Mouse (Mus musculus): Measurements from ENCODE around the gene Hif3a.
A peak's percentile ranks its signal among the peaks of the same experiment; 100 is the strongest.

Hif3a gene

DNA sequence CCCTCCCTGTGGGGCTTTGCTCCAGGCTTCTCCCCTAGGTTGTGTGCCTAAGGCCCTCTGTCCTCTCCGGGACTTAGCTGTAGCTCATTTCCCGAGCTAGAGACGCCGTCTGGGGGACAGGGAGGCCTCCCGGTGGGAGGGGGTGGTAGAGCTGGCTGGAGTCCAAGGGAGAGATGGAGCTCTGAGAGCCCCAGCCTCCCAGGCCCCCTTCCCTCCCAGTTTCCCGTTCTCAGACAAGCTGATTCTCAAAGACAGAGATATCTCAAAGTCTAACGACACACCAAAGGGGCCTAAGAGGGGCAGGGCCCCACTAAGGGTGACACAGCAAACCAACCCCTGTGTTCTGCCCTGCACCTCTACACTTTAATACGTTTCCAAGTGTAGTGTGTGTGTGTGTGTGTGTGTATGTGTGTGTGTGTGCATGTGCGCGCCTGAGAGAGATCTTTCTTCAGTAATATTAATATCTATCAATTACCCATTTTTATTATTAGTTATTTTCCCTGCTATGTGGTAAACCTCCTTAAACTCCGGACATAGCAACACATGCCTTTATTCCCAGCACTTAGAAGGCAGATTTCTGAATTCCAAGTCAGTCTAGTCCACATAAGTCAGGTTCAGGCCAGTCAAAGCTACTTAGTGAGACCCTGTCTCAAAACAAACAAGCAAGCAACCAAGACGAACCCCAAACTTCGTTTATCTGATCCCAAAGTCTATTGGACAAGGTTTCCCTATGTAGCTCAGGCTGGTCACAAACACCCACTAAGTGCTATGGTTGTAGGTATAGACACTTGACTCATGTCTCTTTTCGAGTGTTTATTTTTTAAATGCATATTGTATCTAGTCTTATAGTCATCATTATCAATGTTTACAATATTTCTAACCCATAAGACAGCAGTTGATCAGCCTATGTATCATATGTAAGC, 5.4 kb downstream of the Hif3a start:
- DNase-seq (ENCODE audit: low spot score), result peak; percentile 73

DNA sequence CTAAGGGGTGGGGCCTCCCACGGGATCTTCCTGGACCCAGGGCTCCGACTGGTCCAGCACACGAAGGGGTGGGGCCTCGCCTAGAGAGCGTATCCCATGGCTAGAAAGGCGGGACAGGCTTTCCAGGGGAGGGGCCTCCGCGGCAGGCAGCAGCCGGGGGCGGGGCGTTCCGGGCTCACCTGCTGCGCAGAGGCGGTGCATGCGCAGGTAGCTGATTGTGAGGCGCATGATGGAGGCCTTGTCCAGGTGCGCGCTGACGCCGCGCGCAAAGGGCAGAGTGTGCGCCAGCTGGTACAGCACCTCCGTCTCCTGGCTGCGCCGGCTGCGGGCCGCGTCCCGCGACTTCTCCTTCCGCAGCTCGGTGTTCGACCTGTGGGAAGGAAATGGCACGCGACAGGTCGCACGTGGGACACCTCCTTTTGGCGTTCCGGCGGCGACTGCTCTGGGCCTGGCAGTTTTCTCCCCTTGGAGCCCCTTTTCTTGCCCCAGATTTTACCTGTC, 6.1 kb downstream of the Hif3a start:
- DNase-seq (ENCODE audit: low spot score), result peak; percentile 92

DNA sequence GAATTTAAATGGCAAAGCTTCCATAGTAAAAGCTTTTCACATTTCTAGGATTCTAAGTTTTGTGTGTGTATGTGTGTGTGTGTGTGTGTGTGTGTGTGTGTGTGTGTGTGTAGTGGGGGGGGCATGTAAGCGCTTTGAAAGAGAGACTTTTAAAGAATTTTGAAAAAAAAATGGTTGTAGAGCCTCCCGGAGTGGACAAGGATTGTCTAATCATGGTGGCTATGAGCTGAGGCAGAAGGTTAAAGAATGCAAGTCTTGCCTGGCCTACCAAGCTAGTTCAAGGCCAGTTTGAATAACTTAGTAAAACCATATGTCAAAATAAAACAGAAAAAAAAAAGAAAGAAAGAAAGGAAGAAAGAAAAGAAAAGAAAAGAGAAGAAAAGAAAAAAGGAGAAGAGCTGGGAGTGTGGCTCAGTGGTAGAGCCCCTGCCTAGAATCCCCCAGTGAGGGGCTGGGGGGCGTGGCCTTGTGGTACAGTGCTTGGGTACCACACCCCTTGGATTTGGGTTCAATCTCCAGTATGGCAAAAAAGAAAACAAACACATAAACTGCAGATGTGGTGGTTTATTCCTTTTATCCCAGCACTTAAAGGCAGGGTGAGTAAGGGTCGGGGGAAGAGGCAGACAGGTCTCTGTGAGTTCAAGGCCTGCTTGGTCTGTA, 6.8 kb downstream of the Hif3a start:
- DNase-seq (ENCODE audit: low spot score), result no peak

DNA sequence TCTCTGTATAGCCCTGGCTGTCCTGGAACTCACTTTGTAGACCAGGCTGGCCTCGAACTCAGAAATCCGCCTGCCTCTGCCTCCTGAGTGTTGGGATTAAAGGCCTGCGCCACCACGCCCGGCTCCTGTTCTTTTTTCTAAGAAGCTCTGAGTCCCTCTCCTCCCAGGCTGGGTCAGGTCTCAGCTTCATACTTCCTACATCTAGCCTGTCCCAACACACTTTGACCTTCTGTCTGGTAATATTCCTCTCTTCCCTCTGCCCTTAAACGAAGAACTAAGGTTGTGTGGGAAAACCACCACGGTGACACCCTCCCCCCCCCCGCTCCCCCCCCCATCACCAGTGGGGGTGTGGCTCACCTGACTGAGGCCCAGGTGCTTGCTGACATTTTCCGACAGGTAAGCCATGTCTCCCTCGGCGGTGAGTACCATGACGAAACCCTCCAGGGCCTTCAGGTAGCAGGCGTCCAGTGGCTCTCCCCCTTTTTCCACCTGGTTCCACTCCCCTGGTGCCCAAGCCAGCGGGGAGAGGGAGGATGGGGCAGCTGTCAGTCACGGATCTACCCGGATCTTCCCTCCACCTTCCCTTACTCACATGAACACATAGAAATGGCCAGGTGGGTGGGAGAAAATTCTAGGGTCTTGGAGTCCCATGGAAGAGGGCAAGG, 7.8 kb downstream of the Hif3a start:
- no peak for DNase-seq (ENCODE audit: low spot score)

DNA sequence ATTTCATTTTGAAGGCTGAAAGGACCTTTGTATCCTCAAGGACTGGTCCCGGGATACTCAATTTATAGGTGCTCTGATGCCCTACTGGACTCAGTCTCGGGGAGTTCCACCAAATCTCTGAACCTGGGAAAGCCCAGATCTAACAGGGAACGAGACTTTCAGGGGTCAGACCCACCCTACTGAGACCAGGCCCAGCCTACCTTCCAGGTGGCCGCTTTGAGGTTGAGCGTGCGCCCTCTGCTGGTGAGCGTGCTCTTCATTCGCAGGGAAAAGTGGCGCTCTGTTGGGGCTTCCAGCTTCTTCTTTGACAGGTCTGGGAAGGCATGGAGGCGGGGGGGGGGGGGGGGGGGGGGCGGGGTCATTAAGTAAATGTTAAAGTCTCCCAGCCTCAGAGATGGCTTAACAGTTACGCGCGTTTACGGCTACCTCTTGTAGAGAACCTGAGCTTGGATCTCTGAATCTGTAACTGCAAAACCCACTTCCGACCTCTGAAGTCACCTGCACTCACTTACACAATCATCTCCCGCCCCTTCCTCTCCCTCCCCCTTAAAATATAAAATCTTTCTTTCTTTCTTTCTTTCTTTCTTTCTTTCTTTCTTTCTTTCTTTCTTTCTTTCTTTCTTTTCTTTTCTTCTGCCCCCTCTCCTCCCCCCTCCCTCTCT, 11.2 kb downstream of the Hif3a start:
- peak; percentile 80 for DNase-seq (ENCODE audit: low spot score)

DNA sequence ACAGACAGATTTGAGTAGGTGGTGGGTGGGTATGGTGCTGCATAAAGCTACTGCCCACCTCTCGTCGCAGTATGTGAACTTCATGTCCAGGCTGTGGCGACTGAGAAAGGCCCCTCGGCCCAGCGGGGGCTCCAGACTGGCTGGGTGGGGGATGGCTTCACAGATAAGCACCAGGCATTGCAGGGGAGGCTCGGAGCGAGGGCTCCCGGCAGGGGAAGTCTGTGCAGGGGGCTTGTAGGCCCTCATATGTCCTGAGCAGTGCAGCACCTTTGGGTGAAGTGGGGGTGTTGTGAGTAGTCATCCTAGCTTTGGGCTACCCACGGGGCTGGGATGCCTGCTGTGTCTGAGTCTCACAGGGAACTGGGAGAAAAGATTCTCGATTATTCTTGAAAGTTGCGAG, 11.7 kb downstream of the Hif3a start:
- DNase-seq (ENCODE audit: low spot score), result no peak

DNA sequence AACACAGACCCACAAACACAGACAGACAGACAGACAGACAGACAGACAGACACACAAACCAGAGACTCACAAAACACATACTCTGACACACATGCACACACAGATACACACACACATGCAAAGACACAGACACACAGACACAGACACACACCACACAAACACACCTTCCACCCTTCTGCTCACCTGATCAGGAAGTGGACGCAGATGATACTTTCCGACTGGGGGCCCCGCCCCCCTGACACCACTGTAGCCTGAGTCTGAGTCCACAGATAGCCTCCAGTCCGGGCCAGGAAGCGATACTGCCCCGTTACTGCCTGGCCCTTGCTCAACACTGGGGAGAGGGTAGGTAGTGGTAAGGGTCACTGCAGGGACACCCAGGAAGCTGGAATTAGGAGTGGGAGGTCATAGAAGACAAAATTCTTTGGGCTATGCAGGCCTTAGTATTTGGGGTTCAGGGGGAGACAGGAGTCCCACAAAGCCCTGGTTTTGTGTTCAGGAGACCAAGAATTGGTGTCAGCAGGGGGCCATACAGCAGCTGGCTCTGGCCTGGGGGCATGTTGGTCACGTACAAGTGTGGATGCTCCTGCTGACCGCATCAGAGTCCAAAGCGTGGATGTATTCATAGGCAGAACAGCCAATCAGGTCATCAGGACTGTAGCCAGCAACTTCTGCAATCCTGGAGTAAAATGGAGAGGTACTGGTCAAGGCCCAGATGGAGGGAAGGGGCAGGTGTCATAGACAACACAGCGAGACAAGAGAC, 13.6 kb downstream of the Hif3a start:
- no peak for DNase-seq (ENCODE audit: low spot score)

DNA sequence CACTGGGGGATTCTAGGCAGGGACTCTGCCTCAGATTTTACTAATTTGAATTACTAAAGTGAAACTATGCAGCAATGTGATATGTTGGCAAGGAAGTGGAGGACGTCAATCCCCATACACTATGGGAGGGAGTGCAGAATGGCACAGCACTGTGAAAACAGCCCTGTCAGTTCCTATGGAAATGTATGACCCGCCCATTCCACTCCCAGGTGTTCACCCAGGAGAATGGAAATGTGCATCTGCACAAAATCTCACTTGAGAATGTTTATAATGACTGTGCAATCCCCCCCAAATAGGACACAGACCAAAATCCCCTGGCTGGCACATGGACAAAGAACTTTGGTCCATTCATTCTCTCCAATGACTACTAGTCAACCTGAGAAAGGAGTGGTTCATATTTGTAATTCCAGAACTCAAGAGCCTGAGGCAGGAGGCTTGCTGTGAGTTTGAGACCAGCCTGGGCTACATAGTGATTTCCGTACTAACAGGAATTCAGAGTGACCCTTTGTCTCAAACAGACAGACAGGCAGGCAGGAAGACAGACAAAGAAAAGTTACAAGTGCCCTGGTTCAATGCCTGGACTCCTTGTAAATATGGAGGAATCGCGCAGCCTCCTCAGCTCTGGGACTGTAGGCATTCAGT, 15.1 kb downstream of the Hif3a start:
- no peak for DNase-seq (ENCODE audit: low spot score)

DNA sequence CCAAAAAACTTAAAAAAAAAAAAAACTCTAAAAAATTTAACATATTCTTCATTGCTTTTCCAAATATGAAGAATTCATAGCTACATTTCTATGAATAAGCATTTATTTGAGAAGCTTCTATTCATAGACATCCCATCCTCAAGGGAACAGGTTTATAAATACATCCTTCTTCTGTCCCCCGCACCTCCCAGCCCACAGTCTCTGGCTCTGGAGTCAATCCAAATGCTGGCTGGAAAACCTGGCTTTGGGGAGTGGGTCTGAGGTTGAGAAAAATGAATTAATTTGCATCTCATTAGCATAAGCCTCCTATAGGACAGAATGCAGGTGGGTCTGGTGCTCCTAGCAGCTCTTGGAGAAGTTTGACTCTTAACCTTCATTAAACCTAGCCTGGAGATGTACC, 16.5 kb downstream of the Hif3a start:
- no peak for DNase-seq (ENCODE audit: low spot score)

DNA sequence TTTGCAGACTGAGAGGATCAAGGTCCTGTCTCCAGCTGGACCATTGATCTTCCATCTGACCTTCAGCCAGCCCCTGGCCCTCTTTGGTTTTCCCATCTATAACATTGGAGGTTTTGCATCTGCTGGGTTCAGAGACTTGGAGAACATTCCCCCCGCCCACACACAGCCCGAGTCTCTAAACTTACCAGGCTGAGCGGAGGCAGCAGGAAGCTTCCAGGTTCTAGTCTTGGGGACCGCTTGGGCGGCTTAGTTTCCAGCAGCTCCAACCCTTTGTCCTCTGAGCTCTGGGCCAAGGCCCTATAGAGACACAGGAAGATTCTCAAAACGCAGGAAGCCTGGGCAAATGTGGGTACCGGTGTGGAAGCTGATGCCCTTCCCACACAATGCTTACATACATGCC, 22.9 kb downstream of the Hif3a start:
- DNase-seq (ENCODE audit: low spot score), result no peak

DNA sequence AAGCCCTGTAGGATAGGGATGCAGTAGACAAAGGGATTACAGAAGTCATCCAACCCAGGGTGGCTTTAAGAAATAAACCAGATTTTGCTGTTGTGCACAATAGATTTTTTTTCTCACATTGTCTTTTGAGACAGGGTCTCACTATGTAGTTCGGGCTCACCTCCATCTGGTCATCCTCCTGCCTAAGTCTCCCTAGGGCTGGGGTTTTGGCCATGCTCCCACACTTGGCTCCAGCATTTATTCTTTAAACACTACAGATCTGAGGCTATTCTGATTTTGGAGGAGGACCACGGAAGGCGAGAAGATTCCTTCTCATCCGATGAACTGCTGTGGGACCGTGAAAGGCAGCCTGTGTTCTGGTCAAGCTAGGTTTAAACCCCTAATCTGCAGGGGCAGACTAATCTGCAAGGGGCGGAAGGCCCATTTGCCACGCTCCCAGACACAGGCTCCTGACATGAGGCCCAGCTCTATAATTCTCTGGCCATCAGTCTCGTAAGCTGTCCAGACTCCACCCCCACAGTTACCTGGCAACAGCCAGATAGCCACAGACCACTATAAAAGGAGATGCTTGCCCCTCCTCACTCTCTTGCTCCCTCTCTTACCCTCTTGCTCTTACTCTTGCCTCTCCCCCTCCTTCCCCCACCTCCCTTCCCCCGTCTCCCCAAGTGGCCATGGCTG, 24.1 kb downstream of the Hif3a start:
- DNase-seq (ENCODE audit: low spot score), result no peak

DNA sequence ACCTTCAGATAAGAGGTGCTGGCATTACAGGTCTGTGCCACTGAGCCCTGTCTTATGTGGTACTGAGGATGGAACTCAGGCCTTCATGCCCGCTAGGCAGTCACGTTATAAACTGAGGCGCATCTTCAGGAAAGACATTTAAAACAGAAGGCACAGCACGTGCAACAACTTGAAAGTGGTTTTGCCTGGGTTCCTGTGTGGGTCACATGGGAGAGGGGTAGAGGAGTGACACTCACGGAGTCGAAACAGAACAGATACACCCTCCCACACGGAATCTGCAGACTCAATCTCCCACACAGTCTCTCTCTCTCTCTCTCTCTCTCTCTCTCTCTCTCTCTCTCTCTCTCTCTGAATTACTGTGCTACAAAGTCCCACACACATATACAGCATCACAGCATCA, 32.0 kb downstream of the Hif3a start:
- DNase-seq (ENCODE audit: low spot score), result no peak

DNA sequence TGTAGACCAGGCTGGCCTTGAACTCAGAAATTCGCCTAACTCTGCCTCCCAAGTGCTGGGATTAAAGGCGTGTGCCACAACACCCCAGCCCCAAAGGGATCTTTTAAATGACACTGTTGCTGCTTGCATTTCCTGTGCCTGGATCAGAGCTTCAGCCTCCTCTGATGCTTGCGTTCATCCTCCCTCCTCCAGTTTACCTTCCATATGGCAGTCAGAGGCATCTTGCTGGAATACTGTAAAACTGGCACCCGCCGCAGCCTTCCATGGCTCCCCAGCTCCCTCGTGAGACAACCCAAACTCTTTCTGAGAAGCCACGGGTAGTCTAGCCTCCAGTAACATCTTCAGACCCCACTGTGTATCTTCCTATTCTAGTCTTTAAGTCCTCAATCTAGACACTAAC, 33.3 kb downstream of the Hif3a start:
- DNase-seq (ENCODE audit: low spot score), result no peak

DNA sequence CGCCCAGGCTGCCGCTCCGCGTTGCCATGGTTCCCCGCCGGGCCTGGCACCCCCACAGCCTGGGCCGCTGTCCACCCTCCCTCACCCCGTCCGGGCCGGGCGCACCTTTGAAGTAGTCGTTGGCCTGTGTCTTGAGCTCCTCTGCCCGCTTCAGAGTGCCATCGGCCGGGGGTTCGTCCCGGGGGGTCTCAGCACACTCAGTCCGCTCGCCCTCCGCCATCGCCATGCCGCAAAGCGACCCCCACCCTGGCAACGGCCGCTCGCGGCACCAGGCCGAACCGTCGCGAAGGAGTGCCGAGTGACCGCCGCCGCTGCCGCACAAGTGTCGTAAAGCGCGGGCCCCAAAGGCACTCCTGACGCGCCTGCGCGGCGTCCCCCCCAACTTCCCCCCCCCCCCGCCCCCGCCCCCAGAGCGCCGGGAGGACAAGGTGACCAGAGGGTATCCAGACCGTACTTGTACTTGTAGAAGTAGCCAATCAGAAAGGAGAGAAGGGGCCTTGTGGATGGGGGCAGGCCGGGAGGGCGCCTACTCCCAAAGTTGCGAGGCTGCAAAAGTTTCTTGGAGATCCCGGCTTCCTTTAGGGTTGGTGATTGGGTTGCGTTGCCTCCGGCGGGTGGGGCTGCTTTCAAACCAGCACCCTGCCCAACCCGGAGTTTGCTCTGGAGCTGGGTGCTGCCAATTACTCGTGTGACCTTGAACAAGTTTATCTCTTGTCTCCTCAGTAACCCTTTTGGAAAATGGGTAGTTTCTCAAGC, 34.5 kb downstream of the Hif3a start, which contains the start of gene Ppp5c:
TSS of gene Ppp5c (minus strand) at position 337 of the 756 bp plus-strand sequence.
- DNase-seq (ENCODE audit: low spot score), result peak; percentile 97

DNA sequence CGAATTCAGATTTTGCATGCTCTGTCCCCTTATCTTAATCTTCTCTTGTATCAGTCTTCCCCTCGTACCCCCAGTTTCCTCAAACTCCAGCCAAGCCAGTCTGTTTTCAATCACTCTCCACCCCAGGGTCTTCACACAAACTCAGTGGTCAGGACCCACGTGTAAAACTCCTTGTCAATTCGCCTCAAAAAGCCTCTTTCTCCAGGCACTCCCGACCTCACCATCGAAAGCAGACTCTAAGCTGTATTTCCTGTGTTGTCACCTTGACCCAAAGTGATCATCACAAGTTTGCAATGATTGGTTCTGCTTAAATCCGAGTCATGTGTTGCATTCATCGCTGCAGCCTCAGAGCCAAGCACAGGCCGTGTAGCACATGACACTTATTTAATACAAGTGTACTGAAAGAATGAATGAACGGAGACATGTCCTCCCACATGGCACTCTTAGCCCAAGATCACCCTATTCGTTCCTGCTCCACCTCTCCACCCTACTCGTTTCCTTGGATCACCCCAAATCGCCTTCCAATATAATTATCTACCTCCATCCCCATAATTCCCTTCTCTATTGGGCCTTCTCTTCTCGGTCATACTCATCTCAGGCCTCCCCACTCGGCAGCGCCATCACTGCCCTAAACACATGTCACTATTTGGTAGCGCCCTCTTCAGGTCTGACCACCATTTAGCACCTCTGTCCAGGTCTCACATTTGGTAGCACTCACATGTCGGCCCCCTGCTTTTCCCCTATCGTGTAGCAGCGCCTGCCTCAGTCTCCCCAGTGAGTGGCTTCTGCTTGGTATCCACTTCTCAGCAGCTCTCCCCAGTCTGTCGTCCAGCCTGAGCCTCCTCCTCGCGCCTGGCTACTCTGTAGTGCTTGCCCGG, 35.3 kb downstream of the Hif3a start:
- DNase-seq (ENCODE audit: low spot score), result no peak

DNA sequence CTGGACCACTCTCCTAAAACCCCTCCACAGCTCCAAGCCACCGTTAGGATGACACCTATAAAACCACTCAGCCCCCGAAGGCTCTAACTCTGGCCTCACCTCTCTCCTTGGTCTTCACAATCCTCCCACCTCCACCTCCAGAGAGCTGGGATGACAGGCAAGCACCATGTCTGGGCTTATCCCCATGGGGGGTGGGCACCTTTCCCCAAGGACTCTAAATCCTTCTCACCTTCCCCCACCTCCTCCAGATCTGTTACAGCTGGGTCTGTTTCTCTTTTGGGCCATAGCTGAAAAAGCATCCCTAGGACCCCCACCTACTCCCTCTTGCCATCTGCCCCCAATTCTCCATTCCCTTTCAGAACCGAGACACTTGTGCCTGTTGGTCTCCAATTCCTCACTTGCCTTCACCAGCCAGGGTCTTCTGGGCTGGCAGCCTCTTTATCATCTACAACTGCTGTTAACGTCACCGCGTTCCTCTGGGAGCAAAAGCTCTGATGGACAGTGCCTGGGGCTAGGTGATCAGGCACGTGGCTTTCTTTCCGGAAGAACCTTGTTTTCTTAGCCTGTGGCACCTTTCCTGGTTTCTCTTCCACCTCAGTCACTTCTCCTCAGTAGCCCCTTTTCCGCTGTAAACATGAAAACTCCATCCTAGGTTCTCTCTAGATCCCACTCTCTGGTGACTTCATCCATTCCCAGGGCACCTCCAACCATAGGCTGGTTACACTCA, 36.2 kb downstream of the Hif3a start:
- no peak for DNase-seq (ENCODE audit: low spot score)

DNA sequence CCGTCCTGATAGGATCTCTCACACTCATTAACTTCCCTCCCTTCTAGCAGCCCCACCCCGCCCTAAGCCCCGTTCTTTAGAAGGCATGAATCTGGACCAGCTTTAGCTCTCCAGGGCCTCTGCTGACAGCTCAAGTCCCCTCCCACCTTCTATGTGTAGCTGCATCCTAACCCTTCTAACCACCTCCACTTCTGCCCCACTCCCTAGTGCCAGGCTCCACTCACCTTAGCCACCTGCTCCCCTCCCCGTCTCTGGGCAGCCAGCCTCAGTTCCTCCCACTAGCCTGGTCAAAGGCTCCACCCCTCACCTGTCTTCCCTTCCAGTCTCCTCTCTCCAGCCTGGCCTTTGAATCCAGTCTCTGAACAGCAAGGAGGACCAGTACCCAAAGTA, 36.7 kb downstream of the Hif3a start:
- DNase-seq (ENCODE audit: low spot score), result no peak
